Mouse (Mus musculus) stomach, postnatal 0 days (tissue): Measurements from ENCODE around the gene P2ry6.

Experiments used
- CTCF ChIP-seq: IDR thresholded peaks from 2 replicates; pipeline ENCODE4 v1.5.1; 2016; ENCODE audit warnings: antibody characterized with exemption, low read depth, mild to moderate bottlenecking, moderate library complexity
- EP300 ChIP-seq: optimal IDR thresholded peaks from 2 replicates; pipeline ENCODE3; 2016; ENCODE audit warnings: antibody characterized with exemption

GRCm38 (mm10) chr7:100950481-100951010 lies 23.9 kb downstream of the P2ry6 start:
- no peak for TF ChIP-seq CTCF
- TF ChIP-seq EP300: no peak
